Mouse (Mus musculus): ENCODE results near the gene Wwc2. TPM values are rescaled to one million over a fixed set of nuclear protein-coding genes. Genes with fewer than 3 reads are reported as not detected.

The Wwc2 gene
- polyA plus RNA-seq, 1 experiment: 0.04 TPM

DNA sequence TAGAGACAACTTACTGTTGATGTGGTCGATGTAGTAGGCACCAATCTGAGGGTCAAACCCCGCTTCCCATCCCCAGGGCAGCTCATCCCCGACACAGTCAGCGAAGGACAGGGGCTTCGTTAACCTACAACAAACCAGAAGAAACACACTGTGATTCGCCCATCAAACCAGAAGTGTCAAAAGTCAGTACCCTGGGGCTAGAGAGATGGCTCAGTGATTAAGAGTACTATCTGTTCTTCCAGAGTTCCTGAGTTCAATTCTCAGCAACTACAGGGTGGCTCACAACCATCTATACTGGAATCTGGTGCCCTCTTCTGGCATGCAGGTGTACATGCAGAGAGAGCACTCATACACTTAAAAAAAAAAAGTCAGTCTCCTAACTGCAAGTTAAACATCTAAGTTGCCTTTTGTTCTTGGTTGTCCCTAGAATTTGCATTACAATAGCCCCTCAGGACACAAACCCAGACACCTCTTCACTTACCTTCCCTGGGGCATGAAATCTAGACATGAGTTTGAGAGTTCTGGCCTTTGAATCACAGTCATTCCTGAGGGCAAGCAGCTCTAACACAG, 70.1 kb downstream of the Wwc2 start:
- Histone ChIP-seq H3K36me3 (ENCODE audit: control insufficient read depth) (no peaks in the 10 kb centered on the region), H3K9me3 (ENCODE audit: control insufficient read depth, low read length) (no peaks in the 10 kb centered on the region), H3K27me3 (ENCODE audit: control insufficient read depth) (no peaks in the 10 kb centered on the region), H3K4me1 (ENCODE audit: control insufficient read depth) (no peaks in the 10 kb centered on the region), H3K4me3 (replicated peaks) (no peak overlapping the region)
- TF ChIP-seq GATA1 (IDR thresholded peaks at IDR 0.05; ENCODE audit: low read length): no peak
- TF ChIP-seq TAL1 (IDR thresholded peaks at IDR 0.05; ENCODE audit: low read length): no peak

DNA sequence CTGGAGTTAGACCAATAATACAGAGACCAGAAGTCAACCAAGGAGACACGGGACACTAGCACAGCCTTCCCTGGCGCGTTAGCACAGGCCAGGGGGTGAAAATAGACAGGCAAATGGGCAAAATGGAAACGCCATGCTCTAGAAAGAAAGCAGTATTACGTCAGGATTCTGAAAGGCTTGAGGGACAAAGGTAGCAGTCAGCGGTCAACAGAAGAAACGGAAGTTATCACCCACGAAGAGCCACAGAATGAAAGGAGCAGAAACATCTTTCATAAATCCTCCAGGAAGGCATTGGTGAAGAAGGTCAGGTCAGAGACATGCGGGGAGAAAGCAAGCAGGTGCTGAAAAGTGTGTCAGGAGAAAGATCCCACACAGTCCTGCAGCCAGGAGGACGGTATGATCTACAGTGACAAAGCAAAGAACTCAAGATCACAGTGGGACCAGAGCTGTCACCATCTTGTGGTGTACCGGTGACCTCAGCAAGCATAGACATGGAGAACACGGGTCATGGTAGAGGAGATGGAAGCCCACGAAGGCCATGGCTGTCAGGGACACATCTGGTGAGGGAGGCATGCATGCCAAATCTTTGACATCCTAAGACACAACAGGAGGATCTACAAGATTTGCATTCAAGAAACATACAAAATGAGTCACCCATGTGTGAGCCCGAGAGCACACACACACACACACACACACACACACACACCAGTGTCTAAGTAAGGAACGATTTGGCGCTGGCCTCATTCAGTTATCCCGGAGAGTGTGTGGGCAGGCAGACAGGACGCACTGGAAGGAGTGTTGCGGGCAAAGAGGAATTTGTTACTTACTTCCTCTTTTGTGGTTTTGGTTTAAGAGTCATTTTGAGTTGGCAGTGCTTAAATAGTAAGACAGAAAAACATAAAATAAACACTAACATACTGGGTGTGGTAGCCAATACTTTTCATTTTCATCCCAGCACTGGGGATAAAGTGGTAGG, 73.4 kb downstream of the Wwc2 start:
- TF ChIP-seq GATA1 (IDR thresholded peaks at IDR 0.05; ENCODE audit: low read length) (no peak), TAL1 (IDR thresholded peaks at IDR 0.05; ENCODE audit: low read length) (no peak)
- Histone ChIP-seq H3K4me1 (ENCODE audit: control insufficient read depth) (no peaks in the 10 kb centered on the region), H3K4me3 (replicated peaks) (no peak overlapping the region), H3K27me3 (ENCODE audit: control insufficient read depth) (no peaks in the 10 kb centered on the region), H3K9me3 (ENCODE audit: control insufficient read depth, low read length) (no peaks in the 10 kb centered on the region), H3K36me3 (ENCODE audit: control insufficient read depth) (no peaks in the 10 kb centered on the region; the same call in 1 of the 2 replicates)

DNA sequence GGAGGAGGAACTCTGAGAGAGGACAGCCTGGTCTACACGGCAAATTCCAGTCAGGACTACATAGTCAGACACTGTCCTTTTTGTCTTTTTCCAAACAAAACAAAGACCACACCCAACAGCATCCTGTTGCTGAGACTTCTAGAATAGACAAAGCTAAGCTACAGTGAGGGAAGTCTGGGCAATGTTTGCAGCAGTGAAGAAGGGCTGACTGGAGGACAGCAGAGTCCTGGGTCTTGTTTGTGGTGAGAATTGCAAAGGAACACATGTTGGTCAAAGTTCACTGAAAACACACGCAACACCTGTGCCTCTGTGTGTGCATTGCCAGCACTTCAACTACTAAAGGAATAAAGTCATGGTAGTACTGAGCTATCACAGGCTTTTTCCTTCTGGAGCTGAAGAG, 75.2 kb downstream of the Wwc2 start:
- Histone ChIP-seq H3K27me3 (ENCODE audit: control insufficient read depth) (no peaks in the 10 kb centered on the region), H3K4me1 (ENCODE audit: control insufficient read depth) (no peaks in the 10 kb centered on the region), H3K9me3 (ENCODE audit: control insufficient read depth, low read length) (no peaks in the 10 kb centered on the region), H3K4me3 (replicated peaks) (no peak overlapping the region), H3K36me3 (ENCODE audit: control insufficient read depth) (no peaks in the 10 kb centered on the region; the same call in 1 of the 2 replicates)
- TF ChIP-seq TAL1 (IDR thresholded peaks at IDR 0.05; ENCODE audit: low read length) (no peak), GATA1 (IDR thresholded peaks at IDR 0.05; ENCODE audit: low read length) (no peak)

DNA sequence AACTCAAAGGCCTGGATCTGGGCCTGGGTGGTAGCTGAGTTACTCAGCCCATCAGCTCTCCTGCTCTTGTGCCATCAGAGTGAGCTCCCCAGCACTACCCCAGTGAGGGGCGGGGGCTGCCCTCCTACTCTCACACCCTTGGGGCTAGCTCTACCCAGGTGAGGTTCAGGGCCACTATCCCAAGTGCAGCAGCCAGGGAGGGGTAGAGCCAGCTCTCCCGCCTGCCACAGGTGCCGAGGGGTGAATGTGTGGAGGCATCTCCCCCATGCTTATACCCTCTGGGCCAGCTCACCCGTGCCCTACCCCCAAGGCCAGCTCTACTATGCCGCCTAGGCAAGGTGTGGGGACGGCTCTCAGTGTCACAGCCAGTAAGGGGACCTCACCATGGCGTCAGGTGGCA, 75.8 kb downstream of the Wwc2 start:
- H3K4me3 ChIP-seq (replicated peaks): no peak overlapping the region
- H3K27me3 ChIP-seq (ENCODE audit: control insufficient read depth): no peaks in the 10 kb centered on the region
- TF ChIP-seq TAL1 (IDR thresholded peaks at IDR 0.05; ENCODE audit: low read length): no peak
- TF ChIP-seq GATA1 (IDR thresholded peaks at IDR 0.05; ENCODE audit: low read length): no peak
- H3K9me3 ChIP-seq (ENCODE audit: control insufficient read depth, low read length): no peaks in the 10 kb centered on the region
- H3K36me3 ChIP-seq (ENCODE audit: control insufficient read depth): no peaks in the 10 kb centered on the region; the same call in 1 of the 2 replicates
- H3K4me1 ChIP-seq (ENCODE audit: control insufficient read depth): no peaks in the 10 kb centered on the region

DNA sequence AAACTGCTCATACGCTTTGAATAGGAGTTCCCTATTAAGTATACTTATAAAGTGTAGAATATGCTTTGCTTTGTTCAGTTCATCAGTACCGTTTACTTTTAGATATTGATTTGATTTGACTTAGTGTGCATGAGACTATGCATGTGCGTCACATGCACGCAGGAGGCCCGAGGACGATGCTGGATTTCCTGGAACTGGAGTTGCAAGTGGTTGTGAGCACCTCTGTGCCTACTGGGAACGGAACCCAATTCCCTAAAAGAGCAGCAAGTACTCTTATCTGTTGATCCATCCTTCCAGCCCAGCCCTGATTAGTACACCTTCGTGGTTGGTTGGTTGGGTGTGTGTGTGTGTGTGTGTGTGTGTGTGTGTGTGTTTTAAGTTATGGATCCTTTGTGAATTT, 76.6 kb downstream of the Wwc2 start:
- no peak for TF ChIP-seq GATA1 (IDR thresholded peaks at IDR 0.05; ENCODE audit: low read length)
- TF ChIP-seq TAL1 (IDR thresholded peaks at IDR 0.05; ENCODE audit: low read length): no peak
- H3K9me3 ChIP-seq (ENCODE audit: control insufficient read depth, low read length): 0 out of 2 replicates have a peak, but pooled peaks cover 3% of the 10 kb centered on the region
- no peaks in the 10 kb centered on the region; the same call in 1 of the 2 replicates for H3K36me3 ChIP-seq (ENCODE audit: control insufficient read depth)
- H3K27me3 ChIP-seq (ENCODE audit: control insufficient read depth): no peaks in the 10 kb centered on the region
- no peak overlapping the region for H3K4me3 ChIP-seq (replicated peaks)
- H3K4me1 ChIP-seq (ENCODE audit: control insufficient read depth): no peaks in the 10 kb centered on the region

DNA sequence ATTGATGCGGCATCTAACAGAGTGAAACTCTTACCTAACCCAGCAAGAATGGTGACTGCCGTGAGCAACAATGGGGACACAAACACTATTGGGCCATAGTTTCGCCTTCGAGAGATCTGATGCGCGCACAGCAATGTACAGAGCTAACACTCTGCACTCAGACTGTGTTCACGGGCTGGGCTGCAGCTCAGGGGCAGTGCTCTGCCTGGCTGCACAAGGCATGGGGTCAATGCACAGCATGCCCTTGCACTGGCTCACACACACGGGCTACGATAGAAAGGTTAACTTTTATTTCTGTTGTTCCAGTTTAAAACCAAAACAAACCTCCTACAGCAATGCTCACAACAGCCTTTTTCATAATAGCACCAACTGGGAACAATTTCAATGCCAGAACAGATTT, 77.1 kb downstream of the Wwc2 start:
- no peaks in the 10 kb centered on the region for H3K27me3 ChIP-seq (ENCODE audit: control insufficient read depth)
- H3K36me3 ChIP-seq (ENCODE audit: control insufficient read depth): no peaks in the 10 kb centered on the region; the same call in 1 of the 2 replicates
- no peak overlapping the region for H3K4me3 ChIP-seq (replicated peaks)
- no peak for TF ChIP-seq GATA1 (IDR thresholded peaks at IDR 0.05; ENCODE audit: low read length)
- no peak for TF ChIP-seq TAL1 (IDR thresholded peaks at IDR 0.05; ENCODE audit: low read length)
- H3K4me1 ChIP-seq (ENCODE audit: control insufficient read depth): no peaks in the 10 kb centered on the region
- H3K9me3 ChIP-seq (ENCODE audit: control insufficient read depth, low read length): 0 out of 2 replicates have a peak, but pooled peaks cover 3% of the 10 kb centered on the region

DNA sequence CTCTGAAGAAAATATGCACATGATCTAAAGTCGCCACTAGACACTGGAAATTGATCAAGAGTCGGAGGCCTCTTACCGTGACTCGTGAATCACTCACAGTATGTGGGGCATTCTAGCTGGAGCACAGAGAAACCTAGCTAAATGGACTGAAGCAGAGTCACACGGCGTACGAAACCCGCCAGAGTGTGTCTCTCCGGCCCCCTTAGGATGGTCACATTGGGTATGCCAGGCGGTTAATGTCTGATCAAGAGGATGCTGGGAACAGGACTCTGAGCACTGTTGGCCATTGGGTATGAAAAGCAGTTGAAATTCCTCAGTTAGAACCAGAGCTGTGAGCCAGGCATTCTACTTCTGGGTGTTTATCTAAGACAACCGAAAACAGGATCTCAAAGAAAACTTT, 81.0 kb downstream of the Wwc2 start:
- H3K4me1 ChIP-seq (ENCODE audit: control insufficient read depth): no peaks in the 10 kb centered on the region
- H3K4me3 ChIP-seq (replicated peaks): no peak overlapping the region
- H3K36me3 ChIP-seq (ENCODE audit: control insufficient read depth): no peaks in the 10 kb centered on the region
- 0 out of 2 replicates have a peak, but pooled peaks cover 3% of the 10 kb centered on the region for H3K9me3 ChIP-seq (ENCODE audit: control insufficient read depth, low read length)
- no peaks in the 10 kb centered on the region for H3K27me3 ChIP-seq (ENCODE audit: control insufficient read depth)
- TF ChIP-seq TAL1 (IDR thresholded peaks at IDR 0.05; ENCODE audit: low read length) (no peak), GATA1 (IDR thresholded peaks at IDR 0.05; ENCODE audit: low read length) (no peak)

DNA sequence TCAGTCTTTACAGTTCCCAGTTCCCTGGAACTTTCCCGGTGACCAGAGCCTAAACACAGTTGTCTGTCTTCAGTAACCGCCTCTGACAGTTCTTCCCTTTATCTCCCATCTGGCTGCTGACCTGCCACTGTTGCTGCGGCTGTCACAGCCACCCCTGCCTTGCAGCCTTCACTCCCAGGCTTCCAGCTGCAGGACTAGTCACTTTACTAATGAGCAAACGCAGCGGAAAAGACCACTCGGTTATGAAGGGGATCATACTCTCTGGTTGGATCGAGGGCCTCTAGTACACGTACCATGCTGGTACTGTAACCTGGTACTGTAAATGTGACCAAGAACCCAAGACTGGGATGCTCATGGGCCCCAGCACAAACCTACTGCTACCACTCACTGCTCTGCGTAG, 83.7 kb downstream of the Wwc2 start:
- Histone ChIP-seq H3K9me3 (ENCODE audit: control insufficient read depth, low read length) (0 out of 2 replicates have a peak, but pooled peaks cover 3% of the 10 kb centered on the region), H3K4me3 (replicated peaks) (no peak overlapping the region), H3K36me3 (ENCODE audit: control insufficient read depth) (no peaks in the 10 kb centered on the region), H3K4me1 (ENCODE audit: control insufficient read depth) (no peaks in the 10 kb centered on the region), H3K27me3 (ENCODE audit: control insufficient read depth) (no peaks in the 10 kb centered on the region)
- TF ChIP-seq TAL1 (IDR thresholded peaks at IDR 0.05; ENCODE audit: low read length) (no peak), GATA1 (IDR thresholded peaks at IDR 0.05; ENCODE audit: low read length) (no peak)

DNA sequence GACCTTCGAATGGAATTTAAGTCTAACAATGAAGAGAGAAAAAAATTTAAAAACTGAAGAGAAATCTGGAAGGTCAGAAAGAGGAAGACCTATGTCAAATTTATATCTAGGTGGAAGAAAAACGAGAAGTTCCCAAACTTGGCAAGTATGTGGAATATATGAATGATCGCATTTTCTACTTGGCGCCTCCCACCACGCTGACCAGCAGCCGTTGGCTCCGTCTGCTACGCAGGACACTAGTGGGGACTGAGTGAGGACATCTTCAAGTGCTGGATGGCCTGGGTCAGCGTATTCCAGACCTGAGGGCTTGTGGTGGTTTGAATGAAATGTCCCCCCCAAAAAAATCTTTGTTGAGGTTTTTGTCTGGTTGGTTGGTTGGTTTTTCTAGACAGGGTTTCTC, 84.6 kb downstream of the Wwc2 start:
- no peaks in the 10 kb centered on the region for H3K36me3 ChIP-seq (ENCODE audit: control insufficient read depth)
- no peak for TF ChIP-seq GATA1 (IDR thresholded peaks at IDR 0.05; ENCODE audit: low read length)
- no peak for TF ChIP-seq TAL1 (IDR thresholded peaks at IDR 0.05; ENCODE audit: low read length)
- H3K4me3 ChIP-seq (replicated peaks): no peak overlapping the region
- H3K4me1 ChIP-seq (ENCODE audit: control insufficient read depth): no peaks in the 10 kb centered on the region
- no peaks in the 10 kb centered on the region for H3K27me3 ChIP-seq (ENCODE audit: control insufficient read depth)
- 0 out of 2 replicates have a peak, but pooled peaks cover 3% of the 10 kb centered on the region for H3K9me3 ChIP-seq (ENCODE audit: control insufficient read depth, low read length)

Data from erythroblast, embryonic 14.5 days (primary cell).